Mouse (Mus musculus): ENCODE results near the gene D1Pas1. TPM values are rescaled to one million over a fixed set of nuclear protein-coding genes. Genes with fewer than 3 reads are reported as not detected.

Gene D1Pas1
- not detected in 2 replicates for total RNA-seq (2017)

GRCm38 (mm10) chr1:186967201-186967812 lies at the start of gene D1Pas1:
Gene D1Pas1 (plus strand): TSS chr1:186967416.
- ATAC-seq (replicated peaks in 1 of 2; ENCODE audit: insufficient read depth in 1 of 2, low FRiP score in 2 of 2, low TSS enrichment in 1 of 2, low read depth in 1 of 2, poor library complexity in 2 of 2, severe bottlenecking in 2 of 2) = no peak

GRCm38 (mm10) chr1:186922489-186923370 lies 44.5 kb upstream of the D1Pas1 start:
- ATAC-seq (replicated peaks in 1 of 2; ENCODE audit: insufficient read depth in 1 of 2, low FRiP score in 2 of 2, low TSS enrichment in 1 of 2, low read depth in 1 of 2, poor library complexity in 2 of 2, severe bottlenecking in 2 of 2) = no peak

GRCm38 (mm10) chr1:186924027-186924426 lies 43.2 kb upstream of the D1Pas1 start:
- ATAC-seq (replicated peaks in 1 of 2; ENCODE audit: insufficient read depth in 1 of 2, low FRiP score in 2 of 2, low TSS enrichment in 1 of 2, low read depth in 1 of 2, poor library complexity in 2 of 2, severe bottlenecking in 2 of 2) = no peak

- no peak for ATAC-seq (replicated peaks in 1 of 2; ENCODE audit: insufficient read depth in 1 of 2, low FRiP score in 2 of 2, low TSS enrichment in 1 of 2, low read depth in 1 of 2, poor library complexity in 2 of 2, severe bottlenecking in 2 of 2)
Measured at GRCm38 (mm10) chr1:186925411-186925810, 41.8 kb upstream of the D1Pas1 start.

- no peak for ATAC-seq (replicated peaks in 1 of 2; ENCODE audit: insufficient read depth in 1 of 2, low FRiP score in 2 of 2, low TSS enrichment in 1 of 2, low read depth in 1 of 2, poor library complexity in 2 of 2, severe bottlenecking in 2 of 2)
Measured at GRCm38 (mm10) chr1:186926316-186926949, 40.8 kb upstream of the D1Pas1 start.

GRCm38 (mm10) chr1:186926950-186927316 lies 40.3 kb upstream of the D1Pas1 start:
- ATAC-seq (replicated peaks in 1 of 2; ENCODE audit: insufficient read depth in 1 of 2, low FRiP score in 2 of 2, low TSS enrichment in 1 of 2, low read depth in 1 of 2, poor library complexity in 2 of 2, severe bottlenecking in 2 of 2) = no peak

GRCm38 (mm10) chr1:186927494-186927893 lies 39.7 kb upstream of the D1Pas1 start:
- ATAC-seq (replicated peaks in 1 of 2; ENCODE audit: insufficient read depth in 1 of 2, low FRiP score in 2 of 2, low TSS enrichment in 1 of 2, low read depth in 1 of 2, poor library complexity in 2 of 2, severe bottlenecking in 2 of 2) = no peak

GRCm38 (mm10) chr1:186930160-186930887 lies 36.9 kb upstream of the D1Pas1 start:
- no peak for ATAC-seq (replicated peaks in 1 of 2; ENCODE audit: insufficient read depth in 1 of 2, low FRiP score in 2 of 2, low TSS enrichment in 1 of 2, low read depth in 1 of 2, poor library complexity in 2 of 2, severe bottlenecking in 2 of 2)

- no peak for ATAC-seq (replicated peaks in 1 of 2; ENCODE audit: insufficient read depth in 1 of 2, low FRiP score in 2 of 2, low TSS enrichment in 1 of 2, low read depth in 1 of 2, poor library complexity in 2 of 2, severe bottlenecking in 2 of 2)
Measured at GRCm38 (mm10) chr1:186930888-186931233, 36.4 kb upstream of the D1Pas1 start.

- ATAC-seq (replicated peaks in 1 of 2; ENCODE audit: insufficient read depth in 1 of 2, low FRiP score in 2 of 2, low TSS enrichment in 1 of 2, low read depth in 1 of 2, poor library complexity in 2 of 2, severe bottlenecking in 2 of 2) = no peak
Measured at GRCm38 (mm10) chr1:186934205-186934604, 33.0 kb upstream of the D1Pas1 start.

- ATAC-seq (replicated peaks in 1 of 2; ENCODE audit: insufficient read depth in 1 of 2, low FRiP score in 2 of 2, low TSS enrichment in 1 of 2, low read depth in 1 of 2, poor library complexity in 2 of 2, severe bottlenecking in 2 of 2) = no peak
Measured at GRCm38 (mm10) chr1:186952381-186952780, 14.8 kb upstream of the D1Pas1 start.

- no peak for ATAC-seq (replicated peaks in 1 of 2; ENCODE audit: insufficient read depth in 1 of 2, low FRiP score in 2 of 2, low TSS enrichment in 1 of 2, low read depth in 1 of 2, poor library complexity in 2 of 2, severe bottlenecking in 2 of 2)
Measured at GRCm38 (mm10) chr1:186954591-186954990, 12.6 kb upstream of the D1Pas1 start.

- ATAC-seq (replicated peaks in 1 of 2; ENCODE audit: insufficient read depth in 1 of 2, low FRiP score in 2 of 2, low TSS enrichment in 1 of 2, low read depth in 1 of 2, poor library complexity in 2 of 2, severe bottlenecking in 2 of 2) = no peak
Measured at GRCm38 (mm10) chr1:186959380-186959779, 7.8 kb upstream of the D1Pas1 start.

- ATAC-seq (replicated peaks in 1 of 2; ENCODE audit: insufficient read depth in 1 of 2, low FRiP score in 2 of 2, low TSS enrichment in 1 of 2, low read depth in 1 of 2, poor library complexity in 2 of 2, severe bottlenecking in 2 of 2) = no peak
Measured at GRCm38 (mm10) chr1:186964143-186964875, 2.9 kb upstream of the D1Pas1 start.

GRCm38 (mm10) chr1:186967926-186968325 lies 710 bp downstream of the D1Pas1 start:
- no peak for ATAC-seq (replicated peaks in 1 of 2; ENCODE audit: insufficient read depth in 1 of 2, low FRiP score in 2 of 2, low TSS enrichment in 1 of 2, low read depth in 1 of 2, poor library complexity in 2 of 2, severe bottlenecking in 2 of 2)

- no peak for ATAC-seq (replicated peaks in 1 of 2; ENCODE audit: insufficient read depth in 1 of 2, low FRiP score in 2 of 2, low TSS enrichment in 1 of 2, low read depth in 1 of 2, poor library complexity in 2 of 2, severe bottlenecking in 2 of 2)
Measured at GRCm38 (mm10) chr1:186976937-186977540, 9.8 kb downstream of the D1Pas1 start.

- no peak for ATAC-seq (replicated peaks in 1 of 2; ENCODE audit: insufficient read depth in 1 of 2, low FRiP score in 2 of 2, low TSS enrichment in 1 of 2, low read depth in 1 of 2, poor library complexity in 2 of 2, severe bottlenecking in 2 of 2)
Measured at GRCm38 (mm10) chr1:186977801-186978200, 10.6 kb downstream of the D1Pas1 start.

Data from hematopoietic stem cell, adult 5-6 weeks (primary cell).